Mouse (Mus musculus): Measurements from ENCODE around the gene Sdk2. TPM values are rescaled to one million over a fixed set of nuclear protein-coding genes. Genes with fewer than 3 reads are reported as not detected.

Sdk2 gene
- total and polyA plus RNA-seq, 3 experiments = 1.2 to 4.8 (median 1.3) TPM

- Histone ChIP-seq H3K79me2 (replicated peaks; ENCODE audit: control insufficient read depth, extremely low read depth, insufficient read depth, poor library complexity, severe bottlenecking) (no peaks in the 10 kb centered on the region), H3K4me3 (replicated peaks in 1 of 3; ENCODE audit: low read depth in 2 of 3, low read length in 2 of 3, poor library complexity in 1 of 3) (no peak overlapping the region), H3K27ac (ENCODE audit: insufficient read depth, low read depth) (no peak overlapping the region), H3K4me1 (ENCODE audit: control insufficient read depth in 1 of 2, insufficient read depth in 2 of 2) (peaks cover 0 to 42% of the 10 kb centered on the region in 2 experiments; a peak in 2 of 4 replicates), H3K36me3 (replicated peaks in 1 of 2; ENCODE audit: control insufficient read depth in 1 of 2, insufficient read depth in 1 of 2, low read length in 1 of 2) (peaks cover 0 to 17% of the 10 kb centered on the region in 2 experiments), H3K27me3 (replicated peaks) (no peaks in the 10 kb centered on the region), H3K4me2 (ENCODE audit: insufficient read depth, low read depth, poor library complexity, severe bottlenecking) (no peak overlapping the region), H3K9me3 (replicated peaks; ENCODE audit: low read length) (no peaks in the 10 kb centered on the region), H3K9ac (ENCODE audit: insufficient read depth, low read depth) (no peak overlapping the region)
- in situ Hi-C loops (cut with MboI; ENCODE audit: low pct_ligation_motif_present, low pct_unique_long_range_greater_than_20kb, low sequenced_read_pairs) (loop anchor here (10.0 kb wide), 2 partner anchors 63 to 193 kb away; no protein-coding TSS in a partner anchor), dilution Hi-C loops (cut with MboI; ENCODE audit: extremely low pct_ligation_motif_present, extremely low pct_unique_long_range_greater_than_20kb, low sequenced_read_pairs) (no loop called here)
- DNase-seq (ENCODE audit: extremely low read depth) = peak; percentile 82
- TF ChIP-seq CHD1 (IDR thresholded peaks at IDR 0.05; ENCODE audit: low read depth, low read length) (no peak), JUND (conservative IDR thresholded peaks at IDR 0.05; ENCODE audit: low read depth, low read length) (peak; percentile 66), SIN3A (IDR thresholded peaks at IDR 0.05; ENCODE audit: low read length) (0 out of 2 replicates have a peak, but pooled peaks have one; percentile 22), NRF1 (IDR thresholded peaks at IDR 0.05; ENCODE audit: low read depth, low read length) (0 out of 2 replicates have a peak, but pooled peaks have one; percentile 13), MYC (IDR thresholded peaks at IDR 0.05; ENCODE audit: low read depth, low read length) (0 out of 2 replicates have a peak, but pooled peaks have one; percentile 14), MAZ (IDR thresholded peaks at IDR 0.05; ENCODE audit: low read depth, low read length) (no peak), ZNF384 (IDR thresholded peaks at IDR 0.05; ENCODE audit: low read depth, low read length) (no peak), TBP (conservative IDR thresholded peaks at IDR 0.05; ENCODE audit: low read depth, low read length) (no peak), POLR2A (IDR thresholded peaks at IDR 0.05; ENCODE audit: low read depth, low read length) (no peak), ETS1 (conservative IDR thresholded peaks at IDR 0.05; ENCODE audit: low read depth, low read length) (peak; percentile 58), SMC3 (IDR thresholded peaks at IDR 0.05; ENCODE audit: low read depth, low read length) (no peak), MEF2A (IDR thresholded peaks at IDR 0.05; ENCODE audit: borderline replicate concordance, low read depth, low read length) (no peak), ELF1 (IDR thresholded peaks at IDR 0.05; ENCODE audit: low read depth, low read length) (no peak), EP300 (IDR thresholded peaks at IDR 0.05; ENCODE audit: low read length) (peak; percentile 60; the same call in 1 of the 2 replicates), HCFC1 (IDR thresholded peaks at IDR 0.05; ENCODE audit: low read depth, low read length) (no peak), JUN (IDR thresholded peaks at IDR 0.05; ENCODE audit: insufficient read depth, low read depth, low read length) (no peak)
Measured at GRCm38 (mm10) chr11:113881864-113882263, 185.0 kb downstream of the Sdk2 start.

DNA sequence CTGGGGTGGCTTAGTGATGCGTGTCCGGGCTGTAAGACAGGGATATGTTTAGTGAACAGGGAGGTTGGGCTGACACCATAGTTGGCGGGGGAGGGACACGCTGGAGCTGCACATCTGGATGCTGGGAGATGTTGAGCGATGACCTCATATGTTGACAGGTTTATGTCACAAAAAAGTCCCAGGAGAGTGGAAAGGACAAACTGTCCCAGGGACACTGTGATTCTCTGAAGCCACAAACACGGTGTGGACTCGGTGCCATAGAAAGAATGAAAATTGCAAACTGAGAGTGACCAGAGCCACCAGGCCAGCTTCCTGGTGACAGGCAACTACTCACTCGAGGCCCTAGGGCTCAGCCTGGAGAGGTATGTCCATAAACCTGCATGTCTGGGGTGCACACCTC is 199.8 kb downstream of the Sdk2 start:
- in situ Hi-C loops (cut with MboI; ENCODE audit: low pct_ligation_motif_present, low pct_unique_long_range_greater_than_20kb, low sequenced_read_pairs) = loop anchor here (25.0 kb wide), 2 partner anchors 420 to 770 kb away; no protein-coding TSS in a partner anchor
- Histone ChIP-seq H3K4me1 (ENCODE audit: control insufficient read depth in 1 of 2, insufficient read depth in 2 of 2) (peaks cover 0 to 7% of the 10 kb centered on the region in 2 experiments; a peak in 2 of 4 replicates), H3K9me3 (replicated peaks; ENCODE audit: low read length) (no peaks in the 10 kb centered on the region), H3K4me2 (ENCODE audit: insufficient read depth, low read depth, poor library complexity, severe bottlenecking) (no peak overlapping the region), H3K9ac (ENCODE audit: insufficient read depth, low read depth) (no peak overlapping the region), H3K79me2 (replicated peaks; ENCODE audit: control insufficient read depth, extremely low read depth, insufficient read depth, poor library complexity, severe bottlenecking) (no peaks in the 10 kb centered on the region), H3K27me3 (replicated peaks) (no peaks in the 10 kb centered on the region), H3K4me3 (replicated peaks in 1 of 3; ENCODE audit: low read depth in 2 of 3, low read length in 2 of 3, poor library complexity in 1 of 3) (no peak overlapping the region), H3K27ac (ENCODE audit: insufficient read depth, low read depth) (no peak overlapping the region), H3K36me3 (replicated peaks in 1 of 2; ENCODE audit: control insufficient read depth in 1 of 2, insufficient read depth in 1 of 2, low read length in 1 of 2) (peaks cover 0 to 34% of the 10 kb centered on the region in 2 experiments)
- dilution Hi-C loops (cut with MboI; ENCODE audit: extremely low pct_ligation_motif_present, extremely low pct_unique_long_range_greater_than_20kb, low sequenced_read_pairs) = no loop called here
- no peak for DNase-seq (ENCODE audit: extremely low read depth)
- TF ChIP-seq JUN (IDR thresholded peaks at IDR 0.05; ENCODE audit: insufficient read depth, low read depth, low read length) (no peak), RCOR1 (conservative IDR thresholded peaks at IDR 0.05; ENCODE audit: low read depth, low read length) (no peak), ELF1 (IDR thresholded peaks at IDR 0.05; ENCODE audit: low read depth, low read length) (no peak), RAD21 (IDR thresholded peaks at IDR 0.05; ENCODE audit: low read depth, low read length) (no peak), ZC3H11A (IDR thresholded peaks at IDR 0.05; ENCODE audit: low read depth, low read length) (no peak), KAT2A (IDR thresholded peaks at IDR 0.05; ENCODE audit: insufficient replicate concordance, low read length) (no peak), ZKSCAN1 (IDR thresholded peaks at IDR 0.05; ENCODE audit: borderline replicate concordance, low read depth, low read length) (no peak), MXI1 (IDR thresholded peaks at IDR 0.05; ENCODE audit: low read depth, low read length) (no peak), IRF4 (IDR thresholded peaks at IDR 0.05; ENCODE audit: low read depth, low read length) (no peak), SIN3A (IDR thresholded peaks at IDR 0.05; ENCODE audit: low read length) (no peak), USF1 (IDR thresholded peaks at IDR 0.05; ENCODE audit: low read depth, low read length) (no peak), CHD1 (IDR thresholded peaks at IDR 0.05; ENCODE audit: low read depth, low read length) (no peak), MAZ (IDR thresholded peaks at IDR 0.05; ENCODE audit: low read depth, low read length) (no peak), CHD2 (IDR thresholded peaks at IDR 0.05; ENCODE audit: low read length) (no peak)

Measured in CH12.LX (cell line).